Mouse (Mus musculus): ENCODE measurements around the gene Alkbh6. TPM values are rescaled to one million over a fixed set of nuclear protein-coding genes. Genes with fewer than 3 reads are reported as not detected.

The Alkbh6 gene
- total and polyA plus RNA-seq, 2 experiments from 2014 or later = 116 to 129 TPM

GRCm38 (mm10) chr7:30286701-30287410, 21.7 kb upstream of the Alkbh6 start:
- DNase-seq (ENCODE audit: low spot score) = no peak
- Histone ChIP-seq H3K27me3 (ENCODE audit: insufficient read depth, low read length) (no peaks in the 10 kb centered on the region), H3K9ac (replicated peaks; ENCODE audit: low read length) (no peak overlapping the region), H3K4me3 (ENCODE audit: low read length) (no peak overlapping the region), H3K4me1 (ENCODE audit: insufficient read depth, low read length) (peaks cover 7% of the 10 kb centered on the region), H3K27ac (no peak overlapping the region), H3K4me2 (ENCODE audit: low read depth, low read length) (no peak overlapping the region), H3K36me3 (ENCODE audit: insufficient read depth, low read length) (no peaks in the 10 kb centered on the region), H3K9me3 (ENCODE audit: low read length) (no peaks in the 10 kb centered on the region)
- no peak for ATAC-seq
- WGBS = 35% methylated on average over 8 of the region's 8 CpGs
- TF ChIP-seq CTCF (IDR thresholded peaks at IDR 0.05; ENCODE audit: low read depth) = no peak

DNA sequence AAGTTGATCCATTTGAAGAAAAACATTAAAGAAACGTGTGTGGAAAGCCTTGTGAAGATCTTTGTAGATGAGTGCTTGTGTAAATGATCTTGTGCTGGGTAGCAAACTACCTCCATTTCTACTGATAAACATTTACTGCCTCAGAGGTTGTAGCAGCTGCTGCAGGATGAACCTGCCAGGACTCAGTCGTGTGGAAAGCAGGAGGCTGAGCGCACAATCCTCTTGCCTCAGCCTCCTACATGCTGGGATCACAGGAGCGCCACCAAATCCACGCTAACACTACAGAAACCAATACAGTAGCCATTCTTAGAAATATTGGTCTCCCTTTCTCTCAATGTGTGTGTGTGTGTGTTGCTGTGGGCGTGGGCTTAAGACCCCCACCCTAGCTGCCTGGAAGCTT, 20.5 kb upstream of the Alkbh6 start:
- Histone ChIP-seq H3K4me1 (ENCODE audit: insufficient read depth, low read length) (peaks cover 7% of the 10 kb centered on the region), H3K4me2 (ENCODE audit: low read depth, low read length) (no peak overlapping the region), H3K9me3 (ENCODE audit: low read length) (no peaks in the 10 kb centered on the region), H3K27me3 (ENCODE audit: insufficient read depth, low read length) (no peaks in the 10 kb centered on the region), H3K9ac (replicated peaks; ENCODE audit: low read length) (no peak overlapping the region), H3K27ac (no peak overlapping the region), H3K4me3 (ENCODE audit: low read length) (no peak overlapping the region), H3K36me3 (ENCODE audit: insufficient read depth, low read length) (no peaks in the 10 kb centered on the region)
- TF ChIP-seq CTCF (IDR thresholded peaks at IDR 0.05; ENCODE audit: low read depth) = no peak
- DNase-seq (ENCODE audit: low spot score) = no peak
- 53% methylated on average over 6 of the region's 6 CpGs for WGBS
- ATAC-seq = no peak

DNA sequence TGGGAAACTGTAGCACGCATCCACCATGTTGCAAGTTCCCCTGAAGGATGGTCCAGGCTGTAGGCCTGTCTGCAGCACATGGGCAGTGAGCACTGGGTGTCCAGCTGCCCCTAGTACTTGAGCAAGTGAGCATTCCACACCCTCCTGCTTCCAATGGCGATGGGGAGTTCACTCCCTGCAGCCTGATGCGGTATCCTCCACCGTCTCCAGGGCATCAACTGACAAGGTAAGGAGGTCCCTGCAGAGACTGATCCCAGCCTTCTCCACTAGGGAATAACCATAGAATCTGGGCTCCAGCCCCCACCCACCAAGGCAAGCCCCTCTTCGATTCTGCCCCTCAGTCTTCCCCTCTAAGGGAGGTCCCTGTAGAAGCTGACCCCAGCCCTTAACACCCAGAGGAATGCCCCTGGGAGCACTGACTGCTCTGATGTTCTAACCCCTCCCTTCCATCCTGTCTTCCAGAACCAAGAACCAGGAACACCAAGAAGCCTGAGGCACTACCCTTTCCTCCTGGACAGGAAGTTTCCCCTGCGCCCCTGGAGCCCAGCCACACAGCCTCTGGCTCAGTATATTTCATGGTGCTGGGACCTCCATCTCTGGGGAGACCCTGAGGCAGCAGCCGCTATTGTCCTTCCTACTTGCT, 19.3 kb upstream of the Alkbh6 start:
- Histone ChIP-seq H3K9me3 (ENCODE audit: low read length) (no peaks in the 10 kb centered on the region), H3K4me2 (ENCODE audit: low read depth, low read length) (no peak overlapping the region), H3K9ac (replicated peaks; ENCODE audit: low read length) (no peak overlapping the region), H3K4me1 (ENCODE audit: insufficient read depth, low read length) (peaks cover 11% of the 10 kb centered on the region), H3K4me3 (ENCODE audit: low read length) (no peak overlapping the region), H3K27ac (0 out of 2 replicates have a peak overlapping the region, but pooled peaks have one; percentile 20), H3K27me3 (ENCODE audit: insufficient read depth, low read length) (no peaks in the 10 kb centered on the region), H3K36me3 (ENCODE audit: insufficient read depth, low read length) (no peaks in the 10 kb centered on the region)
- TF ChIP-seq CTCF (IDR thresholded peaks at IDR 0.05; ENCODE audit: low read depth) = no peak
- no peak for DNase-seq (ENCODE audit: low spot score)
- ATAC-seq = no peak
- 76% methylated on average over 7 of the region's 7 CpGs for WGBS

DNA sequence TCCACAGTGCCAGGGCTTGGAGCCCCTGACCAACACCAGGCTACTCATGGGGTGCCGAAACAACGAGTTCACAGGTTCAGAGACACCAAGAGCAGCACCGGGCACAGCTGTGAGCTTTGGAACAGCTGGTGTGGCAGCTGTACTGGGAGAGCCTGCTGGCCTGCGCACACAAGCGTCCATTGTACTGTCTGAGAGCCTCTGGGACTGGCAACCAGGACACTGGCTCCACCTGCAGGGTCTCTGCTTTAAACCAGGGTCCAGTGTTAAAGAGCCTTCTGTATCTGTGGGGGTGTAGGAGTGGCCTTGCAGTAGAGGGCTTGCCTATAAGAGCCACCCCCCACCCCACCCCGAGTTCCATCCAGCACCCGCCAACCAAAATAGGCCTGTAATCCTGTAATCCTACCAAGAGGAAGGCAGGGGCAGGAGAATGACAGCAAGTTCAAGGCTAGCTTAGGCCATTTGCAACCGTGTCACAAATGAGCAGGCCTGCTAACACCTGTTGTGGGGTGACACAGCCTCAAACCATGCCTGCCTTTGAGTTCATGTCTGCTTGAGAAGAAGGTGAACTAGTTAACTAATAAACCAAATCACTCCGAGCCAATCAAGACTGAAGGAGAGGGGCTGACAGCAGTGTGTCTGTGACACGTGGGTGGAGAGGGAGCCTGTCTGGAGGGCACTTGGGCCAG, 18.7 kb upstream of the Alkbh6 start:
- ATAC-seq = peak; percentile 54; the same call in 1 of the 2 replicates
- H3K4me3 ChIP-seq (ENCODE audit: low read length) = no peak overlapping the region
- TF ChIP-seq CTCF (IDR thresholded peaks at IDR 0.05; ENCODE audit: low read depth) = peak; percentile 29
- no peak overlapping the region for H3K9ac ChIP-seq (replicated peaks; ENCODE audit: low read length)
- H3K27ac ChIP-seq = 0 out of 2 replicates have a peak overlapping the region, but pooled peaks have one; percentile 20
- no peak overlapping the region for H3K4me2 ChIP-seq (ENCODE audit: low read depth, low read length)
- WGBS = 49% methylated on average over 10 of the region's 10 CpGs
- DNase-seq (ENCODE audit: low spot score) = peak; percentile 51
- H3K27me3 ChIP-seq (ENCODE audit: insufficient read depth, low read length) = no peaks in the 10 kb centered on the region
- H3K4me1 ChIP-seq (ENCODE audit: insufficient read depth, low read length) = peaks cover 12% of the 10 kb centered on the region
- 0 out of 2 replicates have a peak, but pooled peaks cover 3% of the 10 kb centered on the region for H3K36me3 ChIP-seq (ENCODE audit: insufficient read depth, low read length)
- no peaks in the 10 kb centered on the region for H3K9me3 ChIP-seq (ENCODE audit: low read length)

- no peaks in the 10 kb centered on the region for H3K27me3 ChIP-seq (ENCODE audit: insufficient read depth, low read length)
- H3K4me1 ChIP-seq (ENCODE audit: insufficient read depth, low read length) = peaks cover 12% of the 10 kb centered on the region
- DNase-seq (ENCODE audit: low spot score) (peak; percentile 92), ATAC-seq (peak; percentile 83)
- peak within 1 kb of the TSS; percentile 90 for H3K9ac ChIP-seq (replicated peaks; ENCODE audit: low read length)
- peak within 1 kb of the TSS; percentile 85 for H3K27ac ChIP-seq
- no peak for TF ChIP-seq CTCF (IDR thresholded peaks at IDR 0.05; ENCODE audit: low read depth)
- H3K36me3 ChIP-seq (ENCODE audit: insufficient read depth, low read length) = peaks cover 12% of the 10 kb centered on the region; the same call in 1 of the 2 replicates
- peak within 1 kb of the TSS; percentile 89 for H3K4me2 ChIP-seq (ENCODE audit: low read depth, low read length)
- peak within 1 kb of the TSS; percentile 90 for H3K4me3 ChIP-seq (ENCODE audit: low read length)
- no peaks in the 10 kb centered on the region for H3K9me3 ChIP-seq (ENCODE audit: low read length)
- WGBS = 6% methylated on average over 35 of the region's 35 CpGs
These were observed 17.0 kb upstream of the Alkbh6 start, which contains the start of gene Clip3 for GRCm38 (mm10) chr7:30291215-30292131. Gene Clip3, plus strand, starts transcription at chr7:30291728.

DNA sequence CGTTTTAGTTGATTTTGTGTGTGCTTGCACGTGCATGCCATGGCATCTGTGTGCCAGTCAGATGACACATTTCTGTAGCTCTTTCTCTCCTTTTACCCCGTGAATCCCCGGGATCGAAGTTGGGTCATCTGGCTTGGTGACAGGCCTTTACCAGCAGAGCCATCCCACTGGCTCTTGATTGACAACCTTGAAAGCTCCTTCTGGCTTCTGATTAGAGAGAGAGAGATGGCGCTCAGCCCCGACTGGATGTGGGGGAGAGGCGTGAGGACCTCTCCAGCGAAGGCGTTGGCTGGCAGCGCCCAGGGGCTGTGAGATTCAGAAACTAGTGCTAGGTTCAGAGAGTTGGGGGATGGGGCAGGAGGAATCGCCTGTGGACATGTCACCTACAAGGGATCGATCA, 14.7 kb upstream of the Alkbh6 start:
- 0 out of 2 replicates have a peak overlapping the region, but pooled peaks have one; percentile 24 for H3K9ac ChIP-seq (replicated peaks; ENCODE audit: low read length)
- peaks cover 12% of the 10 kb centered on the region for H3K4me1 ChIP-seq (ENCODE audit: insufficient read depth, low read length)
- WGBS = 43% methylated on average over 13 of the region's 13 CpGs
- no peak for TF ChIP-seq CTCF (IDR thresholded peaks at IDR 0.05; ENCODE audit: low read depth)
- ATAC-seq (no peak), DNase-seq (ENCODE audit: low spot score) (no peak)
- H3K36me3 ChIP-seq (ENCODE audit: insufficient read depth, low read length) = peaks cover 34% of the 10 kb centered on the region
- H3K4me2 ChIP-seq (ENCODE audit: low read depth, low read length) = peak overlapping the region; percentile 13; the same call in 1 of the 2 replicates
- 0 out of 2 replicates have a peak overlapping the region, but pooled peaks have one; percentile 38 for H3K27ac ChIP-seq
- H3K9me3 ChIP-seq (ENCODE audit: low read length) = no peaks in the 10 kb centered on the region
- no peak overlapping the region for H3K4me3 ChIP-seq (ENCODE audit: low read length)
- no peaks in the 10 kb centered on the region for H3K27me3 ChIP-seq (ENCODE audit: insufficient read depth, low read length)

Measured in hindbrain, postnatal 0 days (tissue).